In genomic region chr5:146794853-146795252, GRCm38 (mm10) we compare ENCODE assay signal across 8 mouse cellular contexts. TPM values are rescaled to one million over a fixed set of nuclear protein-coding genes. Genes with fewer than 3 reads are reported as not detected.
A peak's percentile ranks its signal among the peaks of the same experiment; 100 is the strongest.
DNase-seq lines count a peak whose midpoint lies in the region; ATAC-seq and TF ChIP-seq lines count a peak whose summit lies in the region.

Usp12 (minus strand) TSS chr5:146795006.

- intact Hi-C loops in heart, postnatal 14 days (cut with DNase I) = loop anchor here (1.0 to 5.0 kb wide), 6 partner anchors 24 to 107 kb away; partner anchors contain the start of gene Rpl21

- peak within 1 kb of the TSS; percentile 94 for H3K9ac ChIP-seq in ES-Bruce4 (ENCODE audit: low read depth, poor library complexity, severe bottlenecking)
- peak within 1 kb of the TSS; percentile 94 for H3K9ac ChIP-seq in forebrain, embryonic 14.5 days (ENCODE audit: low read length)
- H3K9ac ChIP-seq in neural tube, embryonic 15.5 days (replicated peaks) = peak within 1 kb of the TSS; percentile 92

- no peaks in the 10 kb centered on the region for H3K27me3 ChIP-seq in ES-Bruce4 (ENCODE audit: control insufficient read depth, insufficient read depth, low read length, poor library complexity, severe bottlenecking)
- H3K27me3 ChIP-seq in forebrain, embryonic 14.5 days (replicated peaks; ENCODE audit: control insufficient read depth, insufficient read depth, low read length) = no peaks in the 10 kb centered on the region
- no peaks in the 10 kb centered on the region for H3K27me3 ChIP-seq in neural tube, embryonic 15.5 days (replicated peaks)

- H3K4me2 ChIP-seq in forebrain, embryonic 14.5 days (ENCODE audit: low read length) = peak within 1 kb of the TSS; percentile 79
- H3K4me2 ChIP-seq in neural tube, embryonic 15.5 days = peak within 1 kb of the TSS; percentile 77

- no peaks in the 10 kb centered on the region for H3K9me3 ChIP-seq in ES-Bruce4 (replicated peaks; ENCODE audit: control insufficient read depth, insufficient read depth, low read length, poor library complexity, severe bottlenecking)
- H3K9me3 ChIP-seq in forebrain, embryonic 14.5 days (replicated peaks; ENCODE audit: control insufficient read depth, low read length) = no peaks in the 10 kb centered on the region
- H3K9me3 ChIP-seq in neural tube, embryonic 15.5 days (replicated peaks) = no peaks in the 10 kb centered on the region

- peak; percentile 97 for DNase-seq in forebrain, embryonic 14.5 days (ENCODE audit: low spot score)
- DNase-seq in heart, postnatal 14 days = peak; percentile 99 to 100
- DNase-seq in layer of hippocampus, adult 11-12 months (ENCODE audit: low spot score) = peak; percentile 98
- peak; percentile 97 for DNase-seq in lung, adult 18-20 months
- DNase-seq in testis, postnatal 14 days (ENCODE audit: low spot score) = peak; percentile 97

- no peak for TF ChIP-seq POLR2A in ES-Bruce4 (IDR thresholded peaks at IDR 0.05; ENCODE audit: insufficient read depth, low read length)

- WGBS in forebrain, embryonic 14.5 days = 0% methylated on average over 18 of the region's 51 CpGs
- WGBS in neural tube, embryonic 15.5 days = under 1% methylated on average over 39 of the region's 51 CpGs

- peak; percentile 84 for ATAC-seq in cerebellum, adult (ENCODE audit: insufficient number of reproducible peaks, low FRiP score, low TSS enrichment)
- peak; percentile 97 for ATAC-seq in forebrain, embryonic 14.5 days
- peak; percentile 96 for ATAC-seq in neural tube, embryonic 15.5 days (ENCODE audit: low FRiP score)

- peak within 1 kb of the TSS; percentile 47 for H3K27ac ChIP-seq in ES-Bruce4 (ENCODE audit: insufficient read depth, low read length)
- H3K27ac ChIP-seq in forebrain, embryonic 14.5 days (ENCODE audit: low read depth, low read length) = peak within 1 kb of the TSS; percentile 87
- peak within 1 kb of the TSS; percentile 88 for H3K27ac ChIP-seq in neural tube, embryonic 15.5 days (replicated peaks)

- peak within 1 kb of the TSS; percentile 86 for H3K4me3 ChIP-seq in ES-Bruce4 (ENCODE audit: low read depth, low read length)
- peak within 1 kb of the TSS; percentile 94 for H3K4me3 ChIP-seq in forebrain, embryonic 14.5 days (ENCODE audit: low read depth, low read length)
- H3K4me3 ChIP-seq in neural tube, embryonic 15.5 days (replicated peaks) = peak within 1 kb of the TSS; percentile 93

- TF ChIP-seq CTCF in ES-Bruce4 (IDR thresholded peaks at IDR 0.05; ENCODE audit: low read depth, low read length) = no peak

- H3K4me1 ChIP-seq in ES-Bruce4 (ENCODE audit: control insufficient read depth, insufficient read depth, low read length) = peaks cover 2% of the 10 kb centered on the region
- H3K4me1 ChIP-seq in forebrain, embryonic 14.5 days (ENCODE audit: control insufficient read depth, insufficient read depth, low read length) = peaks cover 13% of the 10 kb centered on the region; the same call in 1 of the 2 replicates
- peaks cover 38% of the 10 kb centered on the region for H3K4me1 ChIP-seq in neural tube, embryonic 15.5 days

- TF ChIP-seq EP300 in ES-Bruce4 (IDR thresholded peaks at IDR 0.05; ENCODE audit: insufficient read depth, low read depth, low read length) = peak; percentile 73; the same call in 1 of the 2 replicates

- no peaks in the 10 kb centered on the region for H3K36me3 ChIP-seq in ES-Bruce4 (ENCODE audit: control insufficient read depth, insufficient read depth, low read length, poor library complexity, severe bottlenecking)
- no peaks in the 10 kb centered on the region for H3K36me3 ChIP-seq in forebrain, embryonic 14.5 days (ENCODE audit: control insufficient read depth, insufficient read depth, low read length)
- H3K36me3 ChIP-seq in neural tube, embryonic 15.5 days = no peaks in the 10 kb centered on the region

RNA-seq across cellular contexts. Expression of gene Usp12, which starts in this region (rescaled TPM):
- polyA plus RNA-seq in ES-Bruce4 (2011; ENCODE audit: insufficient read depth, insufficient read length, low read depth, missing spikeins) = 45.5 and 57.2 TPM in 2 replicates
- polyA plus RNA-seq in forebrain, embryonic 14.5 days (2014; fragmentation: Nextera tagmentation; extraction: Ambion mirVana) = 9.6 and 10.5 TPM in 2 replicates
- total RNA-seq in heart, postnatal 14 days (2021) = 10 to 100 TPM; 17.6 to 18.6 TPM
- polyA plus RNA-seq in neural tube, embryonic 15.5 days (2015; fragmentation: Nextera tagmentation; extraction: Ambion mirVana) = 14.4 and 16.8 TPM in 2 replicates

Comparison
In these comparisons a context has a peak if more than half of its experiments do, and no peak if none do; other contexts are left out.
1. Peak in every context shown above with its lines: DNase-seq, ATAC-seq, H3K4me3 ChIP-seq and H3K27ac ChIP-seq.